Mouse (Mus musculus) stomach, embryonic 15.5 days (tissue): ENCODE measurements at regions not wholly inside any gene's neighbourhood (a gene's known extent, or its start where the extent isn't known, plus 50 kb on each side); places are given as distances from the start of the nearest gene placed in this dataset.

Source experiments
- ATAC-seq: fragments of 200-750 bp; cut with Nextera tagmentation; 2 replicates; pipeline ENCODE4 v1.8.0; 2017; ENCODE audit warnings: low read depth, moderate number of reproducible peaks, moderate TSS enrichment; ENCODE audit not compliant: insufficient read depth, low FRiP score
- H3K27ac ChIP-seq: fragments of 300-500 bp; sonication (generic); 2 replicates; pipeline ENCODE4 v1.5.1; 2015; ENCODE audit warnings: mild to moderate bottlenecking, inconsistent platforms
- H3K27me3 ChIP-seq: fragments of 300-500 bp; sonication (generic); replicated peaks from 2 replicates; pipeline ENCODE4 v1.6.1; 2015; ENCODE audit warnings: inconsistent platforms
- H3K36me3 ChIP-seq: fragments of 300-500 bp; sonication (generic); 2 replicates; pipeline ENCODE4 v1.6.1; 2015; ENCODE audit warnings: inconsistent platforms
- H3K4me1 ChIP-seq: fragments of 300-500 bp; sonication (generic); 2 replicates; pipeline ENCODE4 v1.6.1; 2015; ENCODE audit warnings: inconsistent platforms
- H3K4me2 ChIP-seq: fragments of 300-500 bp; sonication (generic); 2 replicates; pipeline ENCODE4 v1.6.1; 2015; ENCODE audit warnings: mild to moderate bottlenecking, inconsistent platforms
- H3K4me3 ChIP-seq: fragments of 300-500 bp; sonication (generic); replicated peaks from 2 replicates; pipeline ENCODE4 v1.5.1; 2015; ENCODE audit warnings: inconsistent platforms
- H3K9ac ChIP-seq: fragments of 300-500 bp; sonication (generic); 2 replicates; pipeline ENCODE4 v1.6.1; 2015; ENCODE audit warnings: inconsistent platforms
- H3K9me3 ChIP-seq: fragments of 300-500 bp; sonication (generic); 2 replicates; pipeline ENCODE4 v1.6.1; 2016; ENCODE audit warnings: inconsistent platforms
- WGBS: fragments of 180-500 bp; shearing (Covaris S2); methylation state at CpG from one replicate; pipeline ENCODE4 v1.1.7; 2015; 5-methylcytosine and 5-hydroxymethylcytosine counted together

GRCm38 (mm10) chr14:106265290-106265689 is 159.3 kb downstream of the Trim52 start:
- no peak for ATAC-seq
- Histone ChIP-seq H3K27ac (no peak overlapping the region), H3K27me3 (no peaks in the 10 kb centered on the region), H3K36me3 (no peaks in the 10 kb centered on the region), H3K4me1 (no peaks in the 10 kb centered on the region), H3K9me3 (no peaks in the 10 kb centered on the region), H3K4me3 (no peak overlapping the region), H3K4me2 (no peak overlapping the region), H3K9ac (no peak overlapping the region)
- WGBS, result 87% methylated on average over 3 of the region's 3 CpGs

- Histone ChIP-seq H3K9ac (no peak overlapping the region), H3K36me3 (no peaks in the 10 kb centered on the region), H3K9me3 (no peaks in the 10 kb centered on the region), H3K27ac (no peak overlapping the region), H3K4me2 (no peak overlapping the region), H3K4me1 (no peaks in the 10 kb centered on the region), H3K27me3 (no peaks in the 10 kb centered on the region), H3K4me3 (no peak overlapping the region)
- WGBS, result 64% methylated on average over 12 of the region's 12 CpGs
- no peak for ATAC-seq
Measured at GRCm38 (mm10) chr14:106267679-106268561, 161.9 kb downstream of the Trim52 start.

- no peak overlapping the region for H3K4me3 ChIP-seq
- no peaks in the 10 kb centered on the region for H3K27me3 ChIP-seq
- WGBS, result 55% methylated on average over 6 of the region's 6 CpGs
- no peak for ATAC-seq
- no peaks in the 10 kb centered on the region for H3K9me3 ChIP-seq
- no peaks in the 10 kb centered on the region for H3K4me1 ChIP-seq
- no peak overlapping the region for H3K27ac ChIP-seq
- H3K9ac ChIP-seq, result no peak overlapping the region
- no peaks in the 10 kb centered on the region for H3K36me3 ChIP-seq
- no peak overlapping the region for H3K4me2 ChIP-seq
Measured at GRCm38 (mm10) chr14:106269680-106270079, 163.7 kb downstream of the Trim52 start.

GRCm38 (mm10) chr14:106313558-106313957 is 207.6 kb downstream of the Trim52 start:
- no peak overlapping the region for H3K4me2 ChIP-seq
- no peaks in the 10 kb centered on the region for H3K27me3 ChIP-seq
- no peak overlapping the region for H3K9ac ChIP-seq
- H3K9me3 ChIP-seq, result no peaks in the 10 kb centered on the region
- no peak for ATAC-seq
- H3K27ac ChIP-seq, result 0 out of 2 replicates have a peak overlapping the region, but pooled peaks have one; percentile 16
- 49% methylated on average over 8 of the region's 8 CpGs for WGBS
- no peaks in the 10 kb centered on the region for H3K36me3 ChIP-seq
- H3K4me1 ChIP-seq, result no peaks in the 10 kb centered on the region
- H3K4me3 ChIP-seq, result no peak overlapping the region

GRCm38 (mm10) chr14:106314079-106314551 is 208.1 kb downstream of the Trim52 start:
- Histone ChIP-seq H3K4me2 (no peak overlapping the region), H3K27me3 (no peaks in the 10 kb centered on the region), H3K36me3 (no peaks in the 10 kb centered on the region), H3K9me3 (no peaks in the 10 kb centered on the region), H3K9ac (no peak overlapping the region), H3K27ac (0 out of 2 replicates have a peak overlapping the region, but pooled peaks have one; percentile 16), H3K4me1 (no peaks in the 10 kb centered on the region), H3K4me3 (no peak overlapping the region)
- WGBS, result 49% methylated on average over 9 of the region's 9 CpGs
- no peak for ATAC-seq

GRCm38 (mm10) chr14:106318767-106319166 is 212.8 kb downstream of the Trim52 start:
- H3K36me3 ChIP-seq, result no peaks in the 10 kb centered on the region
- no peak overlapping the region for H3K4me3 ChIP-seq
- no peaks in the 10 kb centered on the region for H3K27me3 ChIP-seq
- WGBS, result 28% methylated on average over 5 of the region's 5 CpGs
- ATAC-seq, result no peak
- H3K9ac ChIP-seq, result no peak overlapping the region
- no peak overlapping the region for H3K4me2 ChIP-seq
- H3K4me1 ChIP-seq, result no peaks in the 10 kb centered on the region
- no peak overlapping the region for H3K27ac ChIP-seq
- H3K9me3 ChIP-seq, result no peaks in the 10 kb centered on the region

- no peaks in the 10 kb centered on the region for H3K36me3 ChIP-seq
- no peak for ATAC-seq
- no peaks in the 10 kb centered on the region for H3K9me3 ChIP-seq
- H3K9ac ChIP-seq, result no peak overlapping the region
- no peak overlapping the region for H3K4me3 ChIP-seq
- no peaks in the 10 kb centered on the region for H3K27me3 ChIP-seq
- H3K4me1 ChIP-seq, result no peaks in the 10 kb centered on the region
- no peak overlapping the region for H3K27ac ChIP-seq
- H3K4me2 ChIP-seq, result no peak overlapping the region
- 24% methylated on average over 8 of the region's 8 CpGs for WGBS
Measured at GRCm38 (mm10) chr14:106327653-106328283, 221.8 kb downstream of the Trim52 start.

- 45% methylated on average over 8 of the region's 8 CpGs for WGBS
- ATAC-seq, result no peak
- Histone ChIP-seq H3K9me3 (no peaks in the 10 kb centered on the region), H3K36me3 (no peaks in the 10 kb centered on the region), H3K4me1 (no peaks in the 10 kb centered on the region), H3K27me3 (no peaks in the 10 kb centered on the region), H3K9ac (no peak overlapping the region), H3K4me3 (no peak overlapping the region), H3K4me2 (no peak overlapping the region), H3K27ac (0 out of 2 replicates have a peak overlapping the region, but pooled peaks have one; percentile 22)
Measured at GRCm38 (mm10) chr14:106364767-106365623, 259.0 kb downstream of the Trim52 start.

GRCm38 (mm10) chr14:106365624-106366118 is 259.7 kb downstream of the Trim52 start:
- Histone ChIP-seq H3K9me3 (no peaks in the 10 kb centered on the region), H3K4me1 (no peaks in the 10 kb centered on the region), H3K4me2 (no peak overlapping the region), H3K36me3 (no peaks in the 10 kb centered on the region), H3K9ac (no peak overlapping the region), H3K4me3 (no peak overlapping the region), H3K27ac (no peak overlapping the region), H3K27me3 (no peaks in the 10 kb centered on the region)
- no peak for ATAC-seq
- WGBS, result 45% methylated on average over 3 of the region's 3 CpGs

GRCm38 (mm10) chr14:106373451-106373850 is 267.5 kb downstream of the Trim52 start:
- no peak for ATAC-seq
- Histone ChIP-seq H3K36me3 (no peaks in the 10 kb centered on the region), H3K27me3 (no peaks in the 10 kb centered on the region), H3K9me3 (no peaks in the 10 kb centered on the region), H3K27ac (no peak overlapping the region), H3K4me1 (no peaks in the 10 kb centered on the region), H3K4me2 (no peak overlapping the region), H3K9ac (no peak overlapping the region), H3K4me3 (no peak overlapping the region)
- 55% methylated on average over 1 of the region's 1 CpGs for WGBS

- no peaks in the 10 kb centered on the region for H3K27me3 ChIP-seq
- ATAC-seq, result no peak
- no peak overlapping the region for H3K27ac ChIP-seq
- WGBS, result 66% methylated on average over 4 of the region's 4 CpGs
- H3K4me2 ChIP-seq, result no peak overlapping the region
- H3K9ac ChIP-seq, result no peak overlapping the region
- no peaks in the 10 kb centered on the region for H3K9me3 ChIP-seq
- no peak overlapping the region for H3K4me3 ChIP-seq
- H3K36me3 ChIP-seq, result no peaks in the 10 kb centered on the region
- H3K4me1 ChIP-seq, result no peaks in the 10 kb centered on the region
Measured at GRCm38 (mm10) chr14:106379645-106380044, 273.6 kb downstream of the Trim52 start.
